Mouse (Mus musculus) v-Abl transformed pro-B cells (cell line): ENCODE results near the gene Rexo1.

Experiments
- in situ Hi-C, 2 experiments: fragments of 400-800 bp; cut with MboI; formaldehyde crosslinking; loops; one replicate each; pipeline ENCODE4 v1.15.1; 2025; ENCODE audit not compliant: unreplicated experiment in 2 of 2

The Rexo1 gene

GRCm38 (mm10) chr10:80585581-80585980 lies 24.2 kb upstream of the Rexo1 start:
- in situ Hi-C loops: no loop called here

DNA sequence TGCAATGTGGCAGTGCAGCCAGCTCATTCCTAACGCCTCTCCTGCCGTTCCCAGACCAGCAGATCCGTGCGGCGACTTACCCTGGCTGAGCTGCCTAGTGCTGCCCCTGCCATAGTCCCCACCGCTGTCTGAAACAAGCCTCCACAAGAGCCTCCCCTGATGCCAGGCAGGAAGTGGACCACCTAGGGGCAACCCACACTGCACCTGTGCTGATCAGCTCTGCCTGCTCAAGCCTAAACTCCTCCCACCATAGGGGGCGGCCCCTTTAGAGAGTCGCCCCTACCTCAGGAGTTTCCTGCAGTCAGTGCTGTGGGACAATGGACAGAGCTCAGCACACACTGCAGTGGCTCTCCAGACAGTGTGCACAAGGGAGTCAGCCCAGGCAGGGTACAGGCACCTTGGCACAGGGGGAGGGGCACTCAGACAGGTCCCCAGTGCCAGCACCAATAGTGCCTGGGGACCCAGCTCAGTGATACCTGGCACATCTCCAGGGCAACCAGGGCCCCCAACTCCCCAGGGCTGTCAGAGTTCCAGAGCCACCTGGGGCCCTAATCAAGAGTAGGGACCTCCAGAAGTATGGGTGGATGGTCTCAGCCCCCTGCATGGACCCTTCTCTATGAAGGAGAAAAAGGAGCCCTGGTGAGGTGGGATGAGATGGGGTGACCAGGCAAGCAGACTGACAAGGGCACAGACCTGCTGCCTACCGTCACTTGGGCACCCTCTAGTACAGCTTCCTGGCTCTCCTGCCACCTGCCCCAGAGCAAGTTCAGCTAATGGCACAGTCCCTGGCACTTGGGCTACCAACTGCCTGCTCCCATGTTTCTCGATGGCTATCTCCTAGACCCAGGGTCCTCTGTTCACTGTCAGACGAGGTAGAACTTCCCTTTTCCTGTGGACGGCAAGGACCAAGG lies 23.5 kb upstream of the Rexo1 start:
- in situ Hi-C loops: no loop called here

DNA sequence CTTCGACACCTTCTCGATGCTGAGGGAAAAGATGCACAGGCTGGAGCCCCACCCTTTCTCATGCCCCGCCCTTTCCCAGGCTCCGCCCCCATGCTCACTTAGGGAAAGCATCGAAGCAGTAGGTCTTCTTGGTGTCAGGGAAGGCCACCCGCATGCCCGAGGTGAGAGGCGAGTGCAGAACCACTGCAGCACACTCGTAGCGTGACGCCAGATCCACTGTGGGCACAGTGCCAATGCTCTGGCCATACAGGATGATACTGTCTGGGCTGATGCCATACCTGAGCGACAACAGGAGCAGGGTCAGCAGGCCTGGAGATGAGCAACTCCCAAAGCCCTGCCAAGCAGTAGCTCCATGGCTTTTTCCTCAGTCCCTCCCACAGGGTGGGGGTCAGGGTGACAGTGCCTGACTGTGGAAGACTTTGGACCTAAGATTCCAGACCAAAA lies 22.7 kb upstream of the Rexo1 start:
- in situ Hi-C loops: no loop called here

GRCm38 (mm10) chr10:80583047-80583446 lies 21.7 kb upstream of the Rexo1 start:
- in situ Hi-C loops: no loop called here

- in situ Hi-C loops: loop anchor here (5.0 to 10.0 kb wide), 5 partner anchors 33 to 166 kb away; partner anchors contain the start of gene Ap3d1 (in 1 of the 2)
These were observed 17.6 kb upstream of the Rexo1 start for GRCm38 (mm10) chr10:80578911-80579310.

DNA sequence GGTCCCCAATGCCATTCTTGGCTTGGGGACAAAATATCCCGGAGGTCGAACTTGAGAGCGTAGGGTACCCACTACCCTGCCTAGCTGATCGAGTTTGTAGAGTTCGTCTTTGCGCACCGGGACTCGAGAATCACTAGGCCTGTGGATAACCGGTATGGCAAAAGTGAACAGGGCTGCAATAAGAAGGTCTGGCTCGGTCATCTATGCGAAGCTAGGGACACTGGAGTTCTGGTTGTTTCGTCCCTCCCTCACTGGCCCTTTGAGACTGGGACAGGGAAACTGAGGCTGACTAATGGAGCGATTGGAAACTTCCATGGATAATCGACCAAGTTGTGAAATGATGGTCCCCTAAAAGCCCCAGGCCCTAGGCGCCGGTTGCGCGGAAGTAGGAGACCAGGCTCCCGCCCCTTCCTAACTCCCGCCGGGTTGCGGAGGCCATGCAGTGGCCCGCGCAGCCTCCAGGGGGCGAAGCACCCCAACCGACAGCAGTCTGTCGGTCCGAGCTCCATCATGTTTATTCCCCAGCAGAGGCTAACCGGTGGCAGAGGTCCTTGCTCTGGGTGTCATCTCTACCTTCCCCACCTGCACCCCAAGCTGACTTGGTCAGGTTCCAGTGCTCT lies 16.9 kb upstream of the Rexo1 start:
- in situ Hi-C loops: loop anchor here (5.0 to 10.0 kb wide), 5 partner anchors 34 to 167 kb away; partner anchors contain the start of gene Ap3d1 (in 1 of the 2)

DNA sequence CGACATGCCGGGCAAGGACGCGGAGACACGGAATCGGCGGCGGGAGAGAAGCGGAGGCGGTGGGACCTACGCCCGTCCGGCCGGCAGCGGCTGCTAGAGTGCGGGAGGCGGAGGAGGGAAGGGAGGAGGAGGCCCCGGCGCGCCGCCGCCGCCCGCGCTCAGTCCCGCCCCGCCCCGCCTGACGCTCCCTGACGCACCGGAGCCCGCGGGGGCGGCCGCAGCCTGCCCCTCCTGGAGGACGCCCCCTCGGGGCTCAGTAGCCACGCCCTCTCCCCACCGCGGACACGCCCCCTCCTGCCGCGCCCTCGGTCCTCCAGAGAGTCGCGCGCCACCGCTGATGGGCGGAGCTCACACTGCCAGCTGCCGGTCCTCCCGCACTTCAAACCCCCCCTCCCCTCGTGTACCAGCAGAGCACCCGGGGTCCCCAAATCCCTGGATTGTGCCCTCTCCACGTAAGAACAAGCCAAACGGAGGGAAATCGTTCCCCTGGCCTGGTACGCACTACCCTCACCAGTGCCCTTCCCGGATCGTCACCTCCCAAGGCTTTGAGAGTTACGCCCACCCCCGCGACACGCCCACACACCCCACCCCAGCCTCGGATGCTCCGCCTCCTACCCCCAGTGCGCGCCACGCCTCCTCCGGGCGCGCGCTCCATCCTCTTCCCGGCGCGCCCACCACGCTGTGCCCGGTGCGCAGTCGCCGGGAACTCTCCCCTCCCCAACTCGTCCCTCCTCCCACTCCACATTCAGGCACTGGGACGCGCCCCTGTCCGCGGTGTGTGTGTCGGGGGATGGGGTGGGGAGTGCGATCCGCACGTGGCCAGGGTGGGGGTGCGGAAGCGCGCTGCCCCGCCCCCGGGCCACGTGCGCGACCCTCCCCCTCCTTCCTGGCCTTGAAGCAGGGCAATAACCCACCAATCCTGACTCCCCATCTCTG lies 16.1 kb upstream of the Rexo1 start, which contains the start of gene Klf16:
Klf16 (minus strand) TSS at position 127 of the 936 bp plus-strand sequence.
- in situ Hi-C loops: loop anchor here (5.0 to 10.0 kb wide), 5 partner anchors 35 to 167 kb away; partner anchors contain the start of gene Ap3d1 (in 1 of the 2)

DNA sequence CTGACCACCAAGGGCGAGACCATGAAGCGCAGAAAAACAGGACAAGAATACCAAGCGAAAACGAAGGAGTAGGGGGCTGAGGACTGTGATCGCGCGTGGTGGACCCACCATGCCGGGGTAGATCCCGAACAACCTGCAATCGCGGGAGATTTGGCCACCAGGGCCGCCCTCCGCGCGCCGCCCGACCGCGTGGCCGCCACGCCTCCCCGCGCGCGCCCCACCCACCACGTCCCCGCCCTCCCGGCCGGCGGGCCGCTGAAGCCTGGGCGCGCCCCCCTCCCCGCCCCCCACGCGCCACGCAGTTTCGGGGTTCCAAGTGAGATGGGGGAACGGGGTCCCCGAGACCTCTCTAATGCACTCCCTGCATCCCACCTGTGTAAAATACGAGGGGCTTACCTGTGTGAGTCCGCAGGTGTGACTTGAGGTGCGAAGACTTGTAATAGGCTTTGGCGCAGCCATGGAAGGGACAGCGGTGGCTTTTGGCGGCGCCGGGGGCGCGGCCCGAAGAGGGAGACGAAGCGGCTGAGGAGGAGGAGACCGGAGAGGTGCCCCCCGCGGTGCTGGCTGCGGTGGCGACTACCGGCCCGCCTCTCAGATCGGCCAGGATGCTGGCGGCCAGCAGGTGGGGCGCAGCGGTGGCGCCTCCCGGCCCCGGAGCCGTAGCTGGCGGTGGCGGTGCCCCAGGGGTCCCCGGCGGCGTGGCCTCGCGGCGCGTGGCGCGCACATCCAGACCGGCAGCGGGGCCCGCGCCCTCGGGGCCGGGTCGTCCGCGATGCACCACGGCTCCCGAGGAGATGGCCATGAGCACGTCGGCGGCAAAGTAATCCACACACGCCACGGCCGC lies 15.2 kb upstream of the Rexo1 start:
- in situ Hi-C loops: loop anchor here (5.0 to 10.0 kb wide), 5 partner anchors 36 to 168 kb away; partner anchors contain the start of gene Ap3d1 (in 1 of the 2)

DNA sequence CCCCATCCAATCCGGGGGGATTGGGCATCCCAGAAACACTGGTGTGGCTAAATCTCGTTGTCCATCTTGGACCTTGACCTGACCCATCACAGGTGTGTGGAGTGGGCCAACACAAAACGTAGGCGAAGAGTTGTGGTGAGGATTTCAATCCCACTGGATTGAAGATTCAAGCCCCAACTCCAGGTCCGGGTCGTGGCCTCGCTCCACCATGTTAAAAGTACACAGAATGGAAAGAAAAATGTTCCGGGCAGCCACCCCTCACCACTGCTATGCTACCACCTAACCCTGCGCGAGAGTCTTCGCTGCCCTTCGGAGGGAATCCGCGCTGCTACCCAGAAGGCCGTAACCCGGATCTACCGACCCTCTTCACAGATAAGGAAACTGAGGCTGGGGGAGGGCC lies 14.6 kb upstream of the Rexo1 start:
- in situ Hi-C loops: loop anchor here (5.0 to 10.0 kb wide), 5 partner anchors 36 to 169 kb away; partner anchors contain the start of gene Ap3d1 (in 1 of the 2)

GRCm38 (mm10) chr10:80574896-80575295 lies 13.5 kb upstream of the Rexo1 start:
- in situ Hi-C loops: loop anchor here (5.0 to 25.0 kb wide), 6 partner anchors 37 to 312 kb away; partner anchors contain the start of gene Ap3d1 (in 1 of the 2)

DNA sequence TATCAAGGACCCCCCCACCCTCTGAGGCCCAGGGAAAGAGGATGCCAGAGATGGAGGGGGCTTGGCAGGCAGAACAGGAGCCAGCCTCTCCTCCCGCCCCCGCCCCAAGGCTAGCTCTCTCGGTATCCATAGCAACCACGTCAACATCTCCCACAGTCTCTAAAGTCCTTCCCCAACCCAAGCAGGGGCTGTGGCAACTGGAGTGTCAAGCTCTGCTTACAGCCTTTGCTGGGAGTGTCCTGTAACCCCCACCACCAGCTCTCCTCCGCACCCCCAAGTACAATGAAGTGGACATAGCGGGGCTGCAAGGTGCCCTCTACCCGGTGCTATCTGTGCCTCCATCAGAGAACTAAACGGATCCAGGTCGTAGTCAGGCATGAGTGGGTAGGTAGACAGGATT lies 12.6 kb upstream of the Rexo1 start:
- in situ Hi-C loops: loop anchor here (10.0 to 25.0 kb wide), 2 partner anchors 171 to 313 kb away; partner anchors contain the start of gene Ap3d1 (in 1 of the 2)

GRCm38 (mm10) chr10:80572477-80572876 lies 11.1 kb upstream of the Rexo1 start:
- in situ Hi-C loops: loop anchor here (10.0 to 25.0 kb wide), 2 partner anchors 172 to 315 kb away; partner anchors contain the start of gene Ap3d1 (in 1 of the 2)

DNA sequence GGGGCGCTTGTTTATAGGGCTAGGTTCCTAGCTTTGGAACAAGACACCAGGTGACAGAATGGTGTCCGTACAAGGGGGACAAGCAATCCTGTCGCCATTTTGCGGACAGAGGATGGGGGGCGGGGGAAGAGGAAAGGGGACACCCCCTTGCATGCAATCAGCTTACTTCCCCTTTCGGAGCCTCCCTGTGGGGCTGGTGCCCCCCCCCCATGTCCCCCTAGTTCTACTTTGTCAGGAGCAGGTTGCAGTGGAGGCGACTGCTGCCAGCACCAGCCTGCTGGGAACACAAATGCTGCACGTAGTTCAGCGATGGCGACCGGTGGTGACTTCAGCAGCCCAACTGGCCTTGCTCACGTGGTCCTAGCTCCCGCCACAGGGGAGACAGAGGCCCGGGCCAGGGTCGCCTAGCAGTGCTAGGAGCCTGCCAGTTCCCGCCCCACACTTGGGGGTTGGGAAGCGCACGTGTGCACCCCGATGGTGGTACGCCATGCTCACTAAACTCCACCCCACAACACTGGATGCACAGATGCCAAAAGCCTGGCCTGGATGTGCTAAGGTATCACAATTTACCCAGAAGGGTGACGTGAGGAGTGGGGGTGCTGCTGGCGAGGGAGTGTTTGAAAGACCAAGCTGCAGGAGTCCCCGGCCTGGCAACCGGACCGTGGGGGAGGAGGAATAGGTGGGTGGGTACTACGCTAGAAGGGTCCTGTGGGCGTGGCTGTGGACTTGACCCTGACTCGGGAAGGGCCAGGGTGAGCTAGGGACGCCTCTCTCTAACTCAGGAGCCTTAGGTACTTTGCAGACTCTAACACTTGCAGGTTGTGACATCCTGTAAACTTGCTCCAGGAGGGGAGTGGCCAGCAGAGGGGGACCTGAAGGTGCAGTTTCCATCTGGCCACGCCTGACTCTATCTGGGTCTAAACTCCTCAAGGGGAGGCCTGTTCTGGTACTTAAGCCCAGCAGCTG lies 9.8 kb upstream of the Rexo1 start:
- in situ Hi-C loops: loop anchor here (10.0 to 25.0 kb wide), 2 partner anchors 174 to 316 kb away; partner anchors contain the start of gene Ap3d1 (in 1 of the 2)

GRCm38 (mm10) chr10:80570419-80570818 lies 9.1 kb upstream of the Rexo1 start:
- in situ Hi-C loops: loop anchor here (10.0 to 25.0 kb wide), 2 partner anchors 174 to 317 kb away; partner anchors contain the start of gene Ap3d1 (in 1 of the 2)

- in situ Hi-C loops: loop anchor here (10.0 to 25.0 kb wide), 2 partner anchors 175 to 318 kb away; partner anchors contain the start of gene Ap3d1 (in 1 of the 2)
These were observed 8.3 kb upstream of the Rexo1 start for GRCm38 (mm10) chr10:80569664-80570066.

DNA sequence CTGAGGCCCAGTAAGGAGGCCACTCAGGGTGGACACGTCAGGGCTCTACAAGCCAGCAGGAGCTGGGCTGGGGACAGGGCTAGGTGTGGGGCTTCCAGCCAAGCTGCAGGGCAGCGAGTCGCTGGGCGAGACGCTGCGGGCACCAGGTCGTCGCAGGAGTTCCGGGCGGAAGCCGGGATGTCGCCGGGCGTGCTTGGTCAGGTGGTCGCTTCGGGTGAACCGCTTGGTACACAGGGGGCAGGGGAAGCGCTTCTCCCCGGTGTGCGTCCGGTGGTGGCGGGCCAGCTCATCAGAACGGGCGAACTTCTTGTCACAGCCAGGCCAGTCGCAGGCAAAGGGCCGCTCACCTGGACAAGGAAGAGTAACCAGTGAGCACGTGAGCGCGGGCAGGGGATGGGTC lies 7.5 kb upstream of the Rexo1 start:
- in situ Hi-C loops: loop anchor here in 1 of 2 experiments (25.0 kb wide), 1 partner anchor 318 kb away; no protein-coding TSS in a partner anchor

DNA sequence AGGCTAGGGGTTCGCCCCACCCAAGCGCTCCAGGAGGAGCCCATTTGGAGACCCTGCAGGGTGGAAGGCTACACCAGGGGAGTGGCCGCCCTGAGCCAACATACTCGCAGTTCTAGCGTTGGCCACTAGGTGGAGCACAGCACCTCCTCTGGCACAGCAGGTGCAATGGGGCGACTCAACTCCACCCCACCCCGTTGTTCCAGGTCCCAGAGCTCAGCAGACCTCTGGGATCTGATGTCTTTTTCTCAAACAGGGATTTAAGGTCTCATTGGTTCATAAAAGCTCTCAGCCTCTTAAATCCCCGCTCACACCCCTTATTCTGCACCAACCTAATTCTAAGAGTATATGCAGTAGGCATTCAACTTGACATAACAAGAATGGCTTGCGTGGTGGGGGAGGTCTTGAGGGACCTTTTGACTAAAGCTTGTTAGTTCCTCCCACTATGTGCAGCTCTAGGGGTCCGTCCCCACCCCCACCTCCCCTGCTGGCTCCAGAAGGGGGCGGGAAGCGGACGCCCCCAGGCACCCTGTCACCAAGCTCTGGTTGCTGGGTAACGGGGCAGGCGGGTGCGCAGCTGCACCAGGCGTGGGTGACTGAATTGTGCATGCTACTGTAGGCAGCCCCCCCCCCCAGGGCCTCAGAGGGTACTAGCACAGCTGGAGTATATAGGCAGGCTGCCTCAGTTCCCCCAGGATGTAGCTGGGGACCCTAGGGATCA lies 5.2 kb upstream of the Rexo1 start:
- in situ Hi-C loops: loop anchor here in 1 of 2 experiments (25.0 kb wide), 1 partner anchor 321 kb away; no protein-coding TSS in a partner anchor
